Mouse (Mus musculus) neural tube, embryonic 12.5 days (tissue): ENCODE results near the gene Foxk1. TPM values are rescaled to one million over a fixed set of nuclear protein-coding genes. Genes with fewer than 3 reads are reported as not detected.
A peak's percentile ranks its signal among the peaks of the same experiment; 100 is the strongest.

ENCODE experiments used
- ATAC-seq: fragments of 200-750 bp; cut with Nextera tagmentation; 2 replicates; pipeline ENCODE4 v1.8.0; 2017; ENCODE audit warnings: low read depth, mild to moderate bottlenecking, moderate TSS enrichment, moderate library complexity; ENCODE audit not compliant: low FRiP score
- H3K27ac ChIP-seq: fragments of 300-500 bp; sonication (generic); 2 replicates; pipeline ENCODE4 v1.5.1; 2016
- H3K27me3 ChIP-seq: fragments of 300-500 bp; sonication (generic); replicated peaks from 2 replicates; pipeline ENCODE4 v1.6.1; 2016; ENCODE audit warnings: mild to moderate bottlenecking
- H3K36me3 ChIP-seq: fragments of 300-500 bp; sonication (generic); 2 replicates; pipeline ENCODE4 v1.6.1; 2016; ENCODE audit warnings: mild to moderate bottlenecking
- H3K4me1 ChIP-seq: fragments of 300-500 bp; sonication (generic); 2 replicates; pipeline ENCODE4 v1.6.1; 2016
- H3K4me2 ChIP-seq: fragments of 300-500 bp; sonication (generic); replicated peaks from 2 replicates; pipeline ENCODE4 v1.6.1; 2016; ENCODE audit warnings: mild to moderate bottlenecking
- H3K4me3 ChIP-seq: fragments of 300-500 bp; sonication (generic); 2 replicates; pipeline ENCODE4 v1.5.1; 2016
- H3K9ac ChIP-seq: fragments of 300-500 bp; sonication (generic); 2 replicates; pipeline ENCODE4 v1.6.1; 2016; ENCODE audit warnings: mild to moderate bottlenecking
- H3K9me3 ChIP-seq: fragments of 300-500 bp; sonication (generic); 2 replicates; pipeline ENCODE4 v1.6.1; 2016; ENCODE audit warnings: mild to moderate bottlenecking
- WGBS: fragments of 180-500 bp; shearing (Covaris S2); methylation state at CpG from one replicate; pipeline ENCODE4 v1.1.7; 2016; 5-methylcytosine and 5-hydroxymethylcytosine counted together
- polyA plus RNA-seq: library from polyadenylated mRNA; unstranded; fragments of >200 nt; fragmentation: Nextera tagmentation; extraction: Ambion mirVana; gene quantifications from 2 replicates; pipeline ENCODE4 v1.2.1, GENCODE M21; 2016

Gene Foxk1
- polyA plus RNA-seq, 1 experiment from 2014 or later, result 7.2 TPM

DNA sequence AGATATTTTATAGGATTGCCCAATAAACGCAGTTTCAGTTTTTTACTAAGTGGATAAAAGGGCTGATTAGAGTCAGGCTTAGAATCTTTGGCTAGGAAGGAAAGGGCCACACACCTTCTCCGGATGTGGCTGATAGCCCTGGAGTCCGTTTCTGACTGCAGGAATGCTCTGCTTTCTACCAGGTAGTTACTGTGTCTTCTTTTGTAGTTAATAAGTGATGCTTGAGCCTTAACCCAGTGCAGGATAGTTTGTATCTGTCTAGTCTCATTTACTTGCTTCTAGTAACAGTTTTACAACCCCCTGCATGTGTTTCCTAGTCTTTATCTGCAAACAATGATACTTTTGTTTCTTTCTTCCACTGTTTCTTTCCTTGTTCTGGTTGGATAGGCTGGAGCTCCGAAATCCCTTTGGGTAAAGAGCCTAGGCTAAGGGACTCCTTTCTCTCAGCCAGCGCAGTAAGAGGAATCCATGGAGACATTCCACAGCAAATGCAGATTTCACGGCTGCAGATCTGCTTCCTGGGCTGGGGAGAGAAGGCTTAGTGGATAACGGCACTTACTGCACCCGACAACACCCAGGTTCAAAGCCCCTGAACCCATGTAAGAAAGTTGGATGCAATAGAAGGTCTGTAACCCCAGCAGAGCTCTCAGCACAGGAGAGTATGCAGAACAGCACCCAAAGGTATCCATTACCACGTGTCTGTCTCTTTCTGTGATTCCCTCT is 12.6 kb downstream of the Foxk1 start:
- peaks cover 2% of the 10 kb centered on the region; the same call in 1 of the 2 replicates for H3K36me3 ChIP-seq
- no peak overlapping the region for H3K4me2 ChIP-seq
- no peak for ATAC-seq
- H3K4me3 ChIP-seq, result no peak overlapping the region
- no peak overlapping the region for H3K27ac ChIP-seq
- WGBS, result 27% methylated on average over 9 of the region's 9 CpGs
- 0 out of 2 replicates have a peak overlapping the region, but pooled peaks have one; percentile 13 for H3K9ac ChIP-seq
- no peaks in the 10 kb centered on the region for H3K27me3 ChIP-seq
- H3K4me1 ChIP-seq, result peaks cover 40% of the 10 kb centered on the region
- H3K9me3 ChIP-seq, result no peaks in the 10 kb centered on the region

DNA sequence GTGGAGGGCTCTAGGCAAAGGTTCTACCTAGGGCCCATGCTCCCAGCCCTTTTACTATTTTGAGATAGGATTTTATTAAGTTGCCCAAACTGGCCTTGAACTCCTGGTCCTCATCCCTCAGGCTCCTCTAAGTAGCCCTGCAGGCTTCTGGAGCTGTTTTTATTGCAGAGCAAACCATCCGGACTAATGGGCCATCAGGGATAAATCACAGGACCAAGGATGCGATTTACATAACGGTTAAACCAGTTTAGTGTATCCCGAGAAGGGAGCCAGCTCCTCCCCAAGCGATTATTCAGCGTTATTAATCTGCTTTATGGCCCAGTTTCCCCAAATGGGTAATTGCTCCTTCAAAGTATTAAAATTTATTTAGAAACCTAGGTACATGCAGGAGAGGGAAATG is 14.1 kb downstream of the Foxk1 start:
- WGBS, result 27% methylated on average over 6 of the region's 6 CpGs
- no peak overlapping the region for H3K27ac ChIP-seq

GRCm38 (mm10) chr5:142416070-142416775 is 14.9 kb downstream of the Foxk1 start:
- H3K9me3 ChIP-seq, result no peaks in the 10 kb centered on the region
- H3K9ac ChIP-seq, result no peak overlapping the region
- H3K4me1 ChIP-seq, result peaks cover 33% of the 10 kb centered on the region
- no peak for ATAC-seq
- H3K36me3 ChIP-seq, result peaks cover 21% of the 10 kb centered on the region; the same call in 1 of the 2 replicates
- no peak overlapping the region for H3K4me2 ChIP-seq
- WGBS, result 37% methylated on average over 14 of the region's 14 CpGs
- H3K27me3 ChIP-seq, result no peaks in the 10 kb centered on the region
- no peak overlapping the region for H3K27ac ChIP-seq
- no peak overlapping the region for H3K4me3 ChIP-seq

More for the DNA sequence above, 14.1 kb downstream of the Foxk1 start:
- Histone ChIP-seq H3K4me1 (peaks cover 34% of the 10 kb centered on the region), H3K27me3 (no peaks in the 10 kb centered on the region), H3K4me3 (no peak overlapping the region), H3K9ac (no peak overlapping the region), H3K36me3 (peaks cover 14% of the 10 kb centered on the region; the same call in 1 of the 2 replicates), H3K9me3 (no peaks in the 10 kb centered on the region), H3K4me2 (no peak overlapping the region)
- ATAC-seq, result no peak; the same call in 1 of the 2 replicates

GRCm38 (mm10) chr5:142417104-142417503 is 15.8 kb downstream of the Foxk1 start:
- Histone ChIP-seq H3K36me3 (peaks cover 22% of the 10 kb centered on the region; the same call in 1 of the 2 replicates), H3K9me3 (no peaks in the 10 kb centered on the region), H3K4me1 (peaks cover 33% of the 10 kb centered on the region), H3K4me2 (no peak overlapping the region), H3K4me3 (no peak overlapping the region), H3K9ac (no peak overlapping the region), H3K27me3 (no peaks in the 10 kb centered on the region), H3K27ac (no peak overlapping the region)
- WGBS, result 72% methylated on average over 3 of the region's 3 CpGs
- ATAC-seq, result no peak

GRCm38 (mm10) chr5:142417876-142418275 is 16.6 kb downstream of the Foxk1 start:
- 73% methylated on average over 9 of the region's 9 CpGs for WGBS
- ATAC-seq, result no peak

DNA sequence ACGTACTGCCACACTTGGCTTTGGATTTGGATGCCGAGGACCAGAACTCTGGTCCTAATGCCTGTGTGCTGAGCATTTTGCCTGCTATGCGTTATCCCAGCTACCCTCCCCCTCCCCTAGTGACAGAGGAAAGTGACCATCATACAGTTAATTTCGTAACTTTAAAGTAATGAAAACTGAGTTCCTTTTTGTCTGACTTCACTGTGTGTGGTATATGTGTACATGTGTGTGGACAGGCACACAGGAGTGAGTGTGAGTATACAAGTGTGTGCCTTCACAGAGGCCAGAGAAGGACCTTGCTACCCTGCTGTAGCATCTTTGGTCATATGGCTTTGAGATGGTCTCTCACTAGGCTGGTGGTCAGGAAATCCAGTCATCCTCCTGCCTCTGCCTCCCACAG is 17.1 kb downstream of the Foxk1 start:
- H3K4me1 ChIP-seq, result peaks cover 33% of the 10 kb centered on the region
- no peaks in the 10 kb centered on the region for H3K9me3 ChIP-seq
- H3K4me3 ChIP-seq, result no peak overlapping the region
- no peak for ATAC-seq
- WGBS, result 89% methylated on average over 4 of the region's 4 CpGs
- H3K4me2 ChIP-seq, result no peak overlapping the region
- H3K27ac ChIP-seq, result no peak overlapping the region
- peaks cover 22% of the 10 kb centered on the region; the same call in 1 of the 2 replicates for H3K36me3 ChIP-seq
- H3K9ac ChIP-seq, result no peak overlapping the region
- no peaks in the 10 kb centered on the region for H3K27me3 ChIP-seq

More at GRCm38 (mm10) chr5:142417876-142418275, 16.6 kb downstream of the Foxk1 start:
- Histone ChIP-seq H3K9me3 (no peaks in the 10 kb centered on the region), H3K4me1 (peaks cover 32% of the 10 kb centered on the region), H3K36me3 (peaks cover 22% of the 10 kb centered on the region; the same call in 1 of the 2 replicates), H3K4me3 (no peak overlapping the region), H3K27ac (no peak overlapping the region), H3K9ac (no peak overlapping the region), H3K27me3 (no peaks in the 10 kb centered on the region), H3K4me2 (no peak overlapping the region)

DNA sequence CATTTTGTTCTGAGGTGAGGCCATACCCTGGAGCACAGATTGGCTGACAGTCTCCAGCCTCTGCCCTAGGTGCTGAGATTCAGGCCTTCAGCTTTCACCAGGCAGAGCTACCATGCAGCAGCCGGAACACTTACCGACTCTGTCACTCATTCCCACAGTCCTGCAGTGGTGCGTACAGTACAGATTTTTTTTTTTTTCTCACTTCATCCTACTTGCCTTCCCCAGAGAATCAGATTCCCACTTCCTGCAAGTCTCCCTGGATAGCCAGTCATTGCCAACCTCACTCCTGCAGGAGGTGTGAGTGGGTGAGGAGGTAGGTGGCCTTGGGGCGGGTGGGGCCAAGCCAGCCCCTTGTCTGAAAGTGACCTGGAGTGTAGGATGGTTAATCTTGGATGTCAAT is 19.0 kb downstream of the Foxk1 start:
- Histone ChIP-seq H3K36me3 (peaks cover 25% of the 10 kb centered on the region; the same call in 1 of the 2 replicates), H3K9me3 (no peaks in the 10 kb centered on the region), H3K27ac (no peak overlapping the region), H3K4me2 (no peak overlapping the region), H3K4me1 (peaks cover 20% of the 10 kb centered on the region), H3K27me3 (no peaks in the 10 kb centered on the region), H3K9ac (no peak overlapping the region), H3K4me3 (no peak overlapping the region)
- no peak for ATAC-seq
- 93% methylated on average over 4 of the region's 4 CpGs for WGBS

DNA sequence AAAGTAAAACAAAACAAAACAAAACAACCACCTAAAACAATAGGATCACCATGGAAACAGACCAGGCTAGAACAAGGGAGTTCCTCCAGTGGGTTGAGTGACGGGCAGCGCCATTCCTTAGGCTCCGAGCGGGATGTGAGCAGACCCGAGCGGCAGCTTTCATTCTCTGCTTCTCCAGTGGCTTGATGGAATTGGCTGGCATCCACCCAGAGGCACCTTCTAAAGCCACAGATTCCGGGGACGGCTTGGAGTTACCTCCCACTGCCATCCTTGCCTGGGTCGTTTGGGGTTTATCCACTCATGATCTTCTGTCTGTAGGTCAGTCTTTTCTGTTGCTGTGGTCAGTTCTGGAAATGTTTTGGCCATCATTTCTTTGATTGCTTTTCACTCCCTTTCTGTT is 19.6 kb downstream of the Foxk1 start:
- Histone ChIP-seq H3K9me3 (no peaks in the 10 kb centered on the region), H3K36me3 (peaks cover 25% of the 10 kb centered on the region; the same call in 1 of the 2 replicates), H3K27me3 (no peaks in the 10 kb centered on the region), H3K4me2 (no peak overlapping the region), H3K4me1 (peaks cover 21% of the 10 kb centered on the region), H3K27ac (no peak overlapping the region), H3K9ac (no peak overlapping the region), H3K4me3 (no peak overlapping the region)
- ATAC-seq, result no peak
- WGBS, result 88% methylated on average over 9 of the region's 9 CpGs

GRCm38 (mm10) chr5:142421886-142422285 is 20.6 kb downstream of the Foxk1 start:
- no peak overlapping the region for H3K4me3 ChIP-seq
- WGBS, result 92% methylated on average over 5 of the region's 5 CpGs
- H3K27me3 ChIP-seq, result no peaks in the 10 kb centered on the region
- H3K4me2 ChIP-seq, result no peak overlapping the region
- ATAC-seq, result no peak
- no peaks in the 10 kb centered on the region for H3K9me3 ChIP-seq
- H3K36me3 ChIP-seq, result peaks cover 25% of the 10 kb centered on the region; the same call in 1 of the 2 replicates
- no peak overlapping the region for H3K27ac ChIP-seq
- peaks cover 23% of the 10 kb centered on the region for H3K4me1 ChIP-seq
- no peak overlapping the region for H3K9ac ChIP-seq

DNA sequence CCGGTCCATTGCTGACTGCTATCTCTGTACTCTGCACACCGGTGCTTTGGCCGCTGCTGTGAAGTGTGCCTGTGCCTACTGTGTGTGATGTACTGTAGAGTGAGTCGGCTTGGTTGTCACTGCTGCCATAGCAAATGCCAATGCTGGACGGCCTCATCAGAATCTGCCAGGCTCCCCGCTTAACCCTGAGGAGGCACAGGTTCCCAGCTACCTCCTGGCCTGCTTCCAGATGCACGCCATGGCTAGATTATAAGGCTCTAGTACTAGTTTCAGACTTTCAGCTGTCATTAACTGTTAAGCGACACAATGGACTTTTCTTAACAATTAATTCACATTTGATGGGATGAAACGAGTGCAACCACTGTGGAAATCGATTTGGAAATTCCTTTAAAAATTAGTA is 21.8 kb downstream of the Foxk1 start:
- 0 out of 2 replicates have a peak overlapping the region, but pooled peaks have one; percentile 10 for H3K27ac ChIP-seq
- no peak overlapping the region for H3K4me3 ChIP-seq
- ATAC-seq, result no peak
- no peaks in the 10 kb centered on the region for H3K27me3 ChIP-seq
- H3K4me2 ChIP-seq, result no peak overlapping the region
- no peaks in the 10 kb centered on the region for H3K9me3 ChIP-seq
- 90% methylated on average over 10 of the region's 10 CpGs for WGBS
- peaks cover 24% of the 10 kb centered on the region; the same call in 1 of the 2 replicates for H3K36me3 ChIP-seq
- H3K4me1 ChIP-seq, result peaks cover 31% of the 10 kb centered on the region
- H3K9ac ChIP-seq, result no peak overlapping the region

- Histone ChIP-seq H3K27me3 (no peaks in the 10 kb centered on the region), H3K9me3 (no peaks in the 10 kb centered on the region), H3K9ac (no peak overlapping the region), H3K4me3 (no peak overlapping the region), H3K36me3 (peaks cover 23% of the 10 kb centered on the region; the same call in 1 of the 2 replicates), H3K4me1 (peaks cover 32% of the 10 kb centered on the region), H3K27ac (no peak overlapping the region), H3K4me2 (no peak overlapping the region)
- WGBS, result 58% methylated on average over 3 of the region's 3 CpGs
- ATAC-seq, result no peak
These were observed 22.4 kb downstream of the Foxk1 start for GRCm38 (mm10) chr5:142423701-142424100.

- H3K4me3 ChIP-seq, result no peak overlapping the region
- H3K9me3 ChIP-seq, result no peaks in the 10 kb centered on the region
- H3K36me3 ChIP-seq, result peaks cover 16% of the 10 kb centered on the region; the same call in 1 of the 2 replicates
- H3K27ac ChIP-seq, result no peak overlapping the region
- no peak overlapping the region for H3K9ac ChIP-seq
- no peak overlapping the region for H3K4me2 ChIP-seq
- H3K4me1 ChIP-seq, result peaks cover 32% of the 10 kb centered on the region
- no peaks in the 10 kb centered on the region for H3K27me3 ChIP-seq
- ATAC-seq, result no peak
- WGBS, result 81% methylated on average over 13 of the region's 13 CpGs
These were observed 23.5 kb downstream of the Foxk1 start for GRCm38 (mm10) chr5:142424627-142425349.
